Mouse (Mus musculus) frontal cortex, postnatal 10 days (tissue): ENCODE results near the gene Zscan25.
A peak's percentile ranks its signal among the peaks of the same experiment; 100 is the strongest.
"Not testable (repeated sequence)": the region's sequence is repeated elsewhere in the genome, so short reads cannot be mapped to it uniquely, and the experiment has no call there.

Experiments
- DNase-seq, 2 experiments: peaks; one replicate each; pipeline ENCODE4 v3.0.0; 2022; ENCODE audit warnings: low spot score in 2 of 2, mixed read lengths in 1 of 2

Zscan25 gene

DNA sequence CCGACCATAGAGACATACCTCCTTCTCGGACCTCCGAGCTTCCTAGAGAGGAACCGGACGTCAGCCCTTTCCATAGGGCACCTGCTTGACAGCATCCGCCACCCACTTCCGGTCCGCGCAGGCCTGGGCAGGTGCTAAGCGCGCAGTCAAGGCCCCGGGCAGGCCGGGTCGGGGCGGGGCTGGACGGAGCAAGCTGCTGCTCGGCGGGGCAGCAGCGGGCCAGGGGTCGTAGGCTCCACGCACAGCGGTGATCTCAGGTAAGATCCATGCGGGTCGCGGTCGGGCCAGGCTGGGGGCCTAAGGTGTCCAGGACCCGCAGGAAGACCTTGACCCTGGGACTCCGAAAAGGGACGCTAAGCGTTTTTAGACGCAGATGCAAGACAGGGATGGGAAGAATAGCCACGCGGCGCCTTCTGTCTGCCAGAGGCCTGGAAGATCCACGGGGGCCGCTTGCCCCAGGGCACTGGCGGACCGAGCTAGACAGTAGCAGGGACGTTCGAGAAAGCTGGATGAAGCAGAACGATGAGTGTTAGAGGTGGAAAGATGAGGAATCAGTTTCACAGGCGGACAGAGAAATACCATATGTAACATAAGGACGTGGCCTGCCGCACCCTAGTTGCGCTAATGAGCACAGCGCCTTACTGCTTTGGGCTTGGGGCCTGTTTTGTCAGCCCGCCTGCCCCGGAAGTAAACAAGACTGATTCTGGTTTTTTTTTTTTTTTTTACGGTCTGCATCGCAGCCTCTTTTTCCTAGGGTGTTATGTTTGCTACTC, at the start of gene Zscan25:
Gene Zscan25, plus strand, starts transcription at position 130 of the 773 bp plus-strand sequence.
- DNase-seq: peak; percentile 88 to 89

DNA sequence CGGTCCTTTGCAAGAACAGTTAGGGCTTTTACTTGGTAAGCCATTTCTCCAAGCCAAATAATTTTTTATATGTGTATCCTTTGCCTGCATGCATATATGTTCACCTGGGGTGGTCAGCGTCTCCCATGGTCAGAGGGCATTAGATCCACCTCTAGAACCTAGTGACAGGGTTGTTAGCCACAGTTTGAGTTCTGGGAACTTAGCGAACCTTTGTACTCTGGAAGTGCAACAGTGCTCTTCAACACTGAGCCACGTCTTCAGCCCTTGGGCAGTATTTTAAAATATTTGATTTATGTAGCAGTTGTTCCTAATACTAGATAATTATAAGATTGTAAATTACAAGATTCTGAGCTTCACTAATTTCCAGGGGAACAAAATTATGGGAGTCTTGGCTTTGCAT, 49.7 kb upstream of the Zscan25 start:
- no peak for DNase-seq

DNA sequence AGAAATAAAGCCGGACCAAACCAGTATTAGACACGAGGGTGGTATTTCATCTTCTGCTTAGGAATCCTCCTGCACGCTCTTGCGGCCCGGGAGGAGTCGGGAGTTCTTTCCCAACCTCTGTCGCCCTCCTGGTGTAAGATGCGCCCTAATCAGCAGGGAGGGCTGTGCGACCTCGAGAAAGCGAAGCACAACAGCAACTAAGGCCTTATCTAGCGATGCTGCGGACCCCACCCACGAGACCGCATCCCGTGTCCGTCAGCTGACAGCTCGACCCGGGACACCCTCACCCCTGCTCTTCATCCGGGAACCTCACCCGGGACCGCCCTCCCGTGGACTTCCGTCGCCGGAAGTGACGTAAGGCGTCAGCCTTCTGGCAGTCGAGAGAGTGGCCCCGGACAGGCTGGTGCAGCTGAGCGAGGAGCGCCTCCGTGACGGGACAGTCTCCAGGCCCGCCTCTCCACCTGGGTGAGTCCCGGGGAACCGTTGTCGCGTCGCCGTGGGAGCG, 48.9 kb upstream of the Zscan25 start, which contains the start of gene Zfp655:
Gene Zfp655, plus strand, starts transcription at position 349 of the 505 bp plus-strand sequence.
- peak; percentile 97 to 98 for DNase-seq

DNA sequence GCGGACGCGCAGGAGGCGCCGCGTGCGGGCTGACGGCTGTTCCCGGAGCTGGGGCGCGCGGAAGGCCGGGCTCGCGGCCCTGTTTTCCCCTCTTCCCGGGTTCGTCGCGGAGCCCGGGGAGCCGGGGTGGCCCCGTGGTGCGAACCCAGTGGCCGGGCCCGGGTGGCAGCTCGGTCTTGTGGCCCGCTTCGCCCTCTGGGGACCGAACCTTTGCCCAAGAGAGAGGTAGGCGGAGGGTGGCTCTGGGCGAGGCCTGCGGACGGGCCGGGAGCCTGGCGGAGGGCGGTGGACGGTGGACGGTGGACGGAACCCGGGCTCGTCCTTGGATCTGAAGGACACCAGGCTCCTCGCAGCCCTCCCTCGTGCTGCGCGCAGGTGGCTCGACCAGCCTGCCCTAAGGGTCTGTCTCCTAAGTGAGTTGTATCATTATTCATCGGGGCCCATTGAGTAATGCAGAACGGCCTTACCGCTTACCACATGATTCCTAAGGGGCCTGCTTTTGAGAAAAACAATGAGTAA, 48.3 kb upstream of the Zscan25 start:
- DNase-seq: no peak

DNA sequence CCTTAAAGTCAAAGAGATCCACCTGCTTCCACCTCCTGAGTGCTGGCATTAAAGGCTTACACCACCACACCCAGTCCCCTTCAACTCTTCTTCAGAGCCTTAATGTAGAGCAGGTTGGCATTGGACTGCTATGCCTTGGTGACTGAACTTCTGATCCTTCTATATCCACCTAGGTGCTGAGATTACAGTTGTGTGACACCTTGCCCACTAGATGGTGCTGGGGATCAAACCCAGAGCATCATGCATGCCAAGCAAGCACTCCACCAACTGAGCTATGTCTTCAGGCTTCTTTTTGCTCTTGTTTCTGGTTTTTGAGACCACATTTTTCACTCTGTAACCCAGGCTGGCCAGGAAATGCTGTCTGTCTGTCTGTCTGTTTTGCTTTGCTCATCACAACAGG, 45.7 kb upstream of the Zscan25 start:
- no peak for DNase-seq

DNA sequence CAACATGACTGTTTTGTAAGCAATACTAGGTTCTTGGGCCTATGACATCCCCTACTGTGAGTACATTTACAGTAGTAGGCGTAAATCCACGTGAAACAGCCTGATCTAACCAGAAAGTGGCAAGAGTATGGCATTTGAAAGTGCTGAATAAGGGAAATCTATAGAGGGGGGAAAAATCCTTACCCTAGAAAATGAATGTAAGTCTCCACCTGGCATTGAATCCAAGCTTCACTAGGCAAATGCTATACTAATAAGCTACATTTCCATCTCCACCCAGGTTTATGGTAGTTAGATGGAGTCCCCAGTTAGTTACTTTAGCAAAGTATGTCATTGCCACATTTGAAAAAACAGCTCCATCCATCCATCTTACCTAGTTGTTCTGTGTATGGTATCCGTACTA, 30.8 kb upstream of the Zscan25 start:
- no peak for DNase-seq

DNA sequence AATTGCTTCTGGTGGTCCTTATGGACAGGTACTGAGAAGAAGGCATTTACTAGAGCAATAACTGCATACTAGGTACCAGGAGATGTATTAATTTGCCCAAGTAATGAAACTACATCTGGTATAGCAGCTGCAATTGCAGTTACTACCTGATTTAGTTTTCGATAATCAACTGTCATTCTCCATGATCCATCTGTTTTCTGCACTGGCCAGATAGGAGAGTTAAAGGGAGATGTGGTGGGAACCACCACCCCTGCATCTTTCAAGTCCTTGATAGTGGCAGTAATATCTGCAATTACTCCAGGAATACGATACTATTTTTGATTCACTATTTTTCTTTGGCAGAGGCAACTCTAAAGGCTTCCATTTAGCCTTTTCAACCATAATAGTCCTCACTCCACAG, 6.7 kb upstream of the Zscan25 start:
- DNase-seq: not testable (repeated sequence)

DNA sequence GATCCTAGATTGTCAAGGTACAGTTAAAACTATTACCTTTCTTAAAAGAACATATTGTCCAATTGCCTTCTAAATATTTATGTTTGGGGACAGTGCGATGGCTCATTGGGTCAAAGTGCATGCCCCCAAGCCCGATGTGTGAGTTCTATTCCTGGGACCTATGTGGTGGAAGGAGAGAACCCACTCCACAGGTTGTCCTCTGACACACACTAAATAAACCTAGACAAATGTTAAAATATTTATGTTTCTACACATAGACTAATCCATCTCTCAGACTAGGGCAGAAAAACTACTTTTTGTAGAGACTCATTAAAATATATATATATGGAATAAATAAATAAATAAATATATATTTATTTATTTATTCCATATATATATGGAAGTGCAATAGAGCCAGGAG, 352 bp upstream of the Zscan25 start:
- no peak for DNase-seq

DNA sequence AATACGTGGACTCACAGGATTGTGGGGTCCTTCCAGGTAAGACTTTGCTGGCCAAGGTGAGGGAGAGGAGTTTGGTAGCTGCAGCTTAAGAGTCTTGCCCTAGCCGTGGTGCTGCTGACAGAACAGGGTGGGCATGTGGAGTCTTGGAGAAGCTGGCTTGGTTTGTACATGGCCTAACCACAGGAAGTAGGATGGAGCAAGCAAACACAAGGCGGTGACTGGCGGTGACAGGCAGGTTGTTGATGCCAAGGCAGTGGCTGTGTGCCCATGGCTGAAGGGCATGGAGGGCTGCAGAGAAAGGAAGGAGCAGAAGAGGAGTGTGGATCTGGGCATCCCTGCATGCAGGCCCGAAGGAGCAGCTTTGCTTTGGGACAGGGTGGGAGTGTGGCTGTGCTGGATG, 8.1 kb downstream of the Zscan25 start:
- DNase-seq: no peak

DNA sequence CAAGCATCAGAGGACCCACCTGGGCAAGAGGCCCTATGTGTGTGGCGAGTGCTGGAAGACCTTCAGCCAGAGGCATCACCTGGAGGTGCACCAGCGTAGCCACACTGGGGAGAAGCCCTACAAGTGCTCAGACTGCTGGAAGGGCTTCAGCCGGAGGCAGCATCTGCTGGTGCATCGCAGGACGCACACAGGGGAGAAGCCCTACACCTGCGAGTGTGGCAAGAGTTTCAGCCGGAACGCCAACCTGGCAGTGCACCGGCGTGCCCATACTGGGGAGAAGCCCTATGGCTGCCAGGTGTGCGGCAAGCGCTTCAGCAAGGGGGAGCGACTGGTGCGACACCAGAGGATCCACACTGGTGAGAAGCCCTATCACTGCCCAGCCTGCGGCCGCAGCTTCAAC, 10.4 kb downstream of the Zscan25 start:
- DNase-seq: no peak

DNA sequence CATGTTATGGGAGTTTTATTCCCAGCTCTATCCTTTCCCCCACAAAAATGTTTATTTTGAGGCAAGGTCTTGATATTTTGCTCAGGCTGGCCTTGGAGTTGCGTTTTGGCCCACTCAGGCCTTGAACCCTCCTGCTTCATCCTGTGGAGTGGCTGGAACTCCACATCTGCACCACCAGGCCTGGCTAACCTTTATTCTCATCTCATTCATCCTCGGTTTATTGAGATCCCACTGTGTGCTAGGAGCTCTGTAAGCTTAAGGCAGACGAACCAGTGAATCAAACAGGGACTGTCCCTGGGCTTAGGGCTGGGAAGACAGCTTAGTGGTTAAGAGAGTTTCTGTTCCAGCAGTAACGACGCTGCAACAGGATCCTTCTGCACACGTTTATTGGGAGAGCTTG, 12.1 kb downstream of the Zscan25 start:
- no peak for DNase-seq

DNA sequence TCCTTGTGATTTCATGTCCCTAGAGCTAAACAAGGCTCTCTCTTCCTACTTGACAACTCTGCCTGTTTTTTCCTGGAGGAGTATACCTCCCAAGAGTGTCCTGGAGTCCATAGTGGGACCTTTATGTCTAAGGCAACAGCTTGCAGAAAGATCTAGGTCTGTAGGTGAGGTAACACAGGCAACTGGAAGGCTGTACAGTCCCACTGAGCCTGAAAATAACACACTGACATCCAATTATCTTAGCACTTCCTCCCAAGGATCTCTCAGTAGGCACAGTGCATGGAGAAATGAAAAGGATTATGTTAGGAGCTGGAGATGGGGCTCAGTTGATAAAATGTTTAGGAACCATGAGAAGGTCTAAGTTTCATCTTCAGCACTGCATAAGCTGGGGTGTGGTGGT, 20.2 kb downstream of the Zscan25 start:
- DNase-seq: no peak

DNA sequence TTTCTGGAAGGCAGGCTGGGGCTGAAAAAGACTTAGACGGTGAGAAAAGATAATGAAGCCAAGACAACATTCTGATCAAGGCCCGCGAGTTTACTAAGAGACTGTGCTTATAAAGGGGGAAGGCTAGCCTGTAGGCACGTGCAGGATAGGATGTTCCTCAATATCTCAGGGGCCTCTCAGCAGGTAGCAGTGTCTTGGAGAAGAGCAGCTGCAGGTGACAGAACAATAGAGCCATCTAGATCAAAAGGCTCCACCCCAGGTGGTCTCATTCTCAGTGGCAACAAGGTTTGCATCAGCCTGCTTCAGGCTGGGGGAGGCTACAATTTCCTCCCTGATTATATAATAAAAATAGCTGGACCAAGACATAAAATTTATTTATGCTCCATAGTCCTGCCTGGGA, 21.5 kb downstream of the Zscan25 start:
- DNase-seq: not testable (repeated sequence)

DNA sequence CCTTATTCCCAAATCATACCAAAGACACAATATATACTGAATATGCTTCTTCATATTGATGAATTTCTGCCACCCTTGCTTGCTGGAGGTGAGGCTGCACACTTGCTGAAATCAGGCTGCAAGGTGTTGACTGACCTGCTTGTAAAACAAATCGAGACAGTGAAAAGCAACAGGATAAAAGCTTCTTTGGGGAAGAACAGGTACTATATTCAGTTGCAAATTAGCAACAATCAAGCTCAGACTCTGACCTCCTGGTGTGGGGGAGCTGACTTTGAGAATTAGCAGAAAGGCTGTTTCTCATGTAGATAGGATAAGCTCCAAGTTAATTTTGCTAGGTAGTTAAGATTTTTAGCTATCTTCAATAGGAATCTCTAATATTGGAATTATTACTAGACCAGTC, 22.1 kb downstream of the Zscan25 start:
- DNase-seq: no peak

DNA sequence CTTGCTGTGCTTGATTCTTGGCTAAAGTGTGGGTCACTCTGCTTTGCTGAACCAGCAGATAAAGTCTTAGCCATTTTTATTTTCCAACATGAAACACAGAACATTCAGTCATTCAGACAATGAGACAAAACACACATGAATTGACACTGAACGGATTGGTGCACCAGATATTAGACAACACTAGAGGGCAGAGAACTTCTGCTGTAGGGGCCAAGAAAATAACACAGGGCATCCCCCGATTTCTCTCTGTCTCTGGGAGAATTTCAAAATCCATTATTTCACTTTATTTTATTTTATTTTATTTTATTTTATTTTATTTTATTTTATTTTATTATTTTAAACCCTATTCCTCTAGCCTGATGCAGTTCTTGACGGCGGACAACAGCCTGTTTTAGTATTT, 26.7 kb downstream of the Zscan25 start:
- DNase-seq: not testable (repeated sequence)

DNA sequence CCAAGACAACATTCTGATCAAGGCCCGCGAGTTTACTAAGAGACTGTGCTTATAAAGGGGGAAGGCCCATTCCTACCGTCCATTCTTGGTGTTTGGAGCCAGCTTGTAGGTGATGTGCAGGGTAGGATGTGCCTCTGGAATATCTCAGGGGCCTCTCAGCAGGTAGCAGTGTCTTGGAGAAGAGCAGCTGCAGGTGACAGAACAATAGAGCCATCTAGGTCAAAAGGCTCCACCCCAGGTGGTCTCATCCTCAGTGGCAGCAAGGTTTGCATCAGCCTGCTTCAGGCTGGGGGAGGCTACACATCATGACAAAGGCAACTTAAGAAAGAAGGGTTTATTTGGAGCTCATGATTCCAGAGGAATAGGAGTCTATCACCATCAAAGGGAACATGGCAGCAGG, 27.5 kb downstream of the Zscan25 start:
- DNase-seq: not testable (repeated sequence)

DNA sequence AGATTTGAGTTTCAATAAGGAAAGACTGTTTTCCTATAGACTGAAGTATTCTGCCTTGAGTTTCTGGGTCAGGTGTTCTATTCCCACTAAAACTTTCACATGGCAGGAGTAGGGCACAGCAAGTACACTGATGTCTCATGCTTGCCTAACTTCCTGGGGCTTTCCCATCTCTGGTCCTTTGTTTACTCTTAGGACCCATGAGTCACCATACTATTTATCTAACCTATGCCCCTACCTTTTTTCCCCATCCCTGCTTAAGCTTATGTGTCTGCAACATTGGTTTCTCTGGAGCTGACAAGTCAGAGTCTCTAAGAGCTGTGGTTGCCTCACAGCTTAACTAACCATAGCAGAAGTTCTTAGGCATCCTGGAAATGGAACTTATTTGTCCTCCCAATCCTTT, 33.5 kb downstream of the Zscan25 start:
- DNase-seq: no peak

DNA sequence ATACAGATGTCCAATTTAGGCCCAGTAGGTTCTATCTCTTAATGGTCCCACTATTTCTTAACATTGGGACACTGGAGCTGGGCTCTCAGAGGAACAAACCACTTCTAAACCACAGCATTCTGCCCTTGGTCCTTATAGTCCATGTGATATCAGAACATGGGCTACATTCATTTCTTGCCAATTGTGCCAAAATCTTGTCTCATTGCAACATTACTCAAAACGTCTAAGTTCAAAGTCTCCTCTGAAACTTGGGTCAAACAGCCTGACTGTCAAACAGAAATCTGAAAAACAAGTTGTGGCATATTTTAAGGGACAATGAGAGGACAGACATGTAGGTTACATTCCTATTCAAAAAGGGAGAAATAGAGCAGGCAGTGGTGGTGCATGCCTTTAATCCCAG, 36.8 kb downstream of the Zscan25 start:
- DNase-seq: no peak

DNA sequence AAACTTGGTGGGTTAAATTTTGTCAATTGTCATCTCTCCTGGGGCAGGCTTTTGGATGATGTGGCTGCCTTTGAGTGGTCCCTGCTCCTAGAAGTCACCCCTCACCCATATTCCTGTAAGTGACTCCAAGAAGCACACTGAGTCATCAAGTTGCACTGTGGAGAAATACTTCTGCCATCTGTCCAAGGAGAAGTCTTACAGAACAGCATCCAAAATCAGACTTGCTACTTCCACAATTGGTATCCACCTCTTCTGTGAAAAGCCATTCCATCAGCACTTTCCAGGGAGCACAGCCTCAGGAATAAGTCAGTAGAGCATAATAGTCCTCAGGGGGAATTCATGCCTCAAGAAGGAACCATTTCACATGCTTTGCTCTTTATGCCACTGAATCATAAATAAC, 58.5 kb downstream of the Zscan25 start:
- not testable (repeated sequence) for DNase-seq
